Mouse (Mus musculus): ENCODE measurements around the gene Asns. TPM values are rescaled to one million over a fixed set of nuclear protein-coding genes. Genes with fewer than 3 reads are reported as not detected.

Asns gene
- 1 to 10 TPM; 3.2 to 6.4 TPM for total RNA-seq (2021)
- long read RNA-seq, experiment 1, partial matches to known transcripts, result 1 of 3 reads
- long read RNA-seq, experiment 1, other reads (novel, unspliced or antisense), result 0 of 3 reads
- long read RNA-seq, experiment 2, partial matches to known transcripts, result 0 of 3 reads
- long read RNA-seq, experiment 2, other reads (novel, unspliced or antisense), result 0 of 3 reads

- peak; percentile 76 to 77 for DNase-seq
Observed at GRCm38 (mm10) chr6:7692884-7693585, at the start of gene Asns. TSS of gene Asns (minus strand) at chr6:7693254.

GRCm38 (mm10) chr6:7741721-7742120 is 48.7 kb upstream of the Asns start:
- DNase-seq, result no peak

- DNase-seq, result no peak
Observed at GRCm38 (mm10) chr6:7737842-7738241, 44.8 kb upstream of the Asns start.

- DNase-seq, result peak; percentile 81 to 96
Observed at GRCm38 (mm10) chr6:7732754-7733708, 40.0 kb upstream of the Asns start.

GRCm38 (mm10) chr6:7732097-7732496 is 39.0 kb upstream of the Asns start:
- no peak for DNase-seq

GRCm38 (mm10) chr6:7729128-7729527 is 36.1 kb upstream of the Asns start:
- DNase-seq, result no peak

GRCm38 (mm10) chr6:7728241-7728640 is 35.2 kb upstream of the Asns start:
- DNase-seq, result no peak

- DNase-seq, result no peak
Observed at GRCm38 (mm10) chr6:7716236-7716635, 23.2 kb upstream of the Asns start.

GRCm38 (mm10) chr6:7714230-7714629 is 21.2 kb upstream of the Asns start:
- DNase-seq, result no peak

- no peak for DNase-seq
Observed at GRCm38 (mm10) chr6:7711837-7712330, 18.8 kb upstream of the Asns start.

- DNase-seq, result no peak
Observed at GRCm38 (mm10) chr6:7708246-7708645, 15.2 kb upstream of the Asns start.

GRCm38 (mm10) chr6:7706796-7707195 is 13.7 kb upstream of the Asns start:
- no peak for DNase-seq

GRCm38 (mm10) chr6:7697999-7698699 is 5.1 kb upstream of the Asns start:
- DNase-seq, result no peak

- no peak for DNase-seq
Observed at GRCm38 (mm10) chr6:7697077-7697643, 4.1 kb upstream of the Asns start.

GRCm38 (mm10) chr6:7696641-7697040 is 3.6 kb upstream of the Asns start:
- DNase-seq, result no peak

GRCm38 (mm10) chr6:7695901-7696300 is 2.8 kb upstream of the Asns start:
- DNase-seq, result no peak

GRCm38 (mm10) chr6:7693666-7694065 is 612 bp upstream of the Asns start:
- DNase-seq, result no peak

- no peak for DNase-seq
Observed at GRCm38 (mm10) chr6:7692451-7692850, 603 bp downstream of the Asns start.

GRCm38 (mm10) chr6:7692037-7692436 is 1.0 kb downstream of the Asns start:
- no peak for DNase-seq

- DNase-seq, result no peak
Observed at GRCm38 (mm10) chr6:7690456-7690855, 2.6 kb downstream of the Asns start.

GRCm38 (mm10) chr6:7689180-7689579 is 3.9 kb downstream of the Asns start:
- no peak for DNase-seq

- no peak for DNase-seq
Observed at GRCm38 (mm10) chr6:7686047-7686446, 7.0 kb downstream of the Asns start.

Measured in heart, adult 18-20 months (tissue).